1 mouse cellular context compared by ENCODE assay signal in genomic region chr2:48948841-48949584, GRCm38 (mm10).
TF ChIP-seq lines count a peak whose summit lies in the region.

TSS of gene Mbd5 (plus strand) at chr2:48949508.

TF ChIP-seq in CH12.LX, 34 proteins besides CTCF, POLR2A, EP300 and RAD21 (continued from another document):
- 0 out of 2 replicates have a peak, but pooled peaks have one; percentile 15 for TF ChIP-seq MXI1 (IDR thresholded peaks at IDR 0.05; ENCODE audit: low read depth, low read length)
- peak; percentile 75 for TF ChIP-seq IRF4 (IDR thresholded peaks at IDR 0.05; ENCODE audit: low read depth, low read length)
- TF ChIP-seq NELFE (IDR thresholded peaks at IDR 0.05; ENCODE audit: low read depth, low read length), result peak; percentile 95
- TF ChIP-seq PAX5 (IDR thresholded peaks at IDR 0.05; ENCODE audit: low read length), result no peak
- TF ChIP-seq USF2 (conservative IDR thresholded peaks at IDR 0.05; ENCODE audit: low read depth, low read length), result peak; percentile 92
- peak; percentile 96 for TF ChIP-seq CHD2 (IDR thresholded peaks at IDR 0.05; ENCODE audit: low read length)
- TF ChIP-seq USF1 (IDR thresholded peaks at IDR 0.05; ENCODE audit: low read depth, low read length), result peak; percentile 97
- TF ChIP-seq BHLHE40 (IDR thresholded peaks at IDR 0.05; ENCODE audit: low read depth, low read length), result peak; percentile 76
- TF ChIP-seq MAZ (IDR thresholded peaks at IDR 0.05; ENCODE audit: low read depth, low read length), result peak; percentile 100
- no peak for TF ChIP-seq UBTF (IDR thresholded peaks at IDR 0.05; ENCODE audit: low read depth, low read length)
- 0 out of 2 replicates have a peak, but pooled peaks have one; percentile 30 for TF ChIP-seq ETS1 (conservative IDR thresholded peaks at IDR 0.05; ENCODE audit: low read depth, low read length)
- peak; percentile 90 for TF ChIP-seq HCFC1 (IDR thresholded peaks at IDR 0.05; ENCODE audit: low read depth, low read length)
